Mouse (Mus musculus) heart, adult 2 months (tissue): ENCODE results near the gene Jazf1.

Experiments used
- CTCF ChIP-seq: fragments of 200-600 bp; IDR thresholded peaks from 2 replicates; pipeline ENCODE4 v1.8.1; 2022; ENCODE audit warnings: antibody characterized with exemption, mild to moderate bottlenecking, moderate library complexity
- EP300 ChIP-seq: fragments of 200-500 bp; IDR thresholded peaks from 2 replicates; pipeline ENCODE4 v1.6.1; 2011; ENCODE audit warnings: low read depth, low read length, control low read depth; ENCODE audit not compliant: insufficient read depth
- POLR2A ChIP-seq: fragments of 200-500 bp; IDR thresholded peaks from 2 replicates; pipeline ENCODE4 v1.6.1; 2011; ENCODE audit warnings: mild to moderate bottlenecking, low read depth, low read length, control low read depth; ENCODE audit not compliant: insufficient read depth

DNA sequence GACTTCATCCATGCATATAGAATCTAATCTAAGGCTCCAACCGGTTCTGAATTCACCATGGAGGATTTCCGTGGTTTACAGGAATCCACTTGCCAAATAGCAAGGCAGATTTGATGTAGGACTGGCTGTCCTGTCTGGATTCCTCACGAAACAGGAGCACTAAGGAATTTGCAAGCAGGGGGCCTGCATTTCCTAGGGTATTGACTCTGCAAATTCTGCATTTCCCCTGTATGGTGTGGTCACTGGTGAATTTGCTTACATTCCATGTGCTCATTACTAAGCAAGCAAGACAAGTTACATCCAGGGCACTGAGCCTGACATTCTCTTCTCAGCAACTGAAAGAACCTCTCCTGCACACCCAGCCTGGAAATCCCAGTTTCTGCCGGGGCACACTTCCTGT, 18.4 kb upstream of the Jazf1 start:
- TF ChIP-seq EP300 (no peak), CTCF (no peak), POLR2A (no peak)
